Mouse (Mus musculus): ENCODE data around the gene Itpripl1. TPM values are rescaled to one million over a fixed set of nuclear protein-coding genes. Genes with fewer than 3 reads are reported as not detected.
A peak's percentile ranks its signal among the peaks of the same experiment; 100 is the strongest.
"Not testable (repeated sequence)": the region's sequence is repeated elsewhere in the genome, so short reads cannot be mapped to it uniquely, and the experiment has no call there.

The Itpripl1 gene
- polyA plus RNA-seq (2014; fragmentation: Nextera tagmentation; extraction: Ambion mirVana): 12.7 and 16.8 TPM in 2 replicates

- no peaks in the 10 kb centered on the region for H3K9me3 ChIP-seq (ENCODE audit: control insufficient read depth, low read length)
- H3K9ac ChIP-seq (ENCODE audit: low read depth, low read length): peak within 1 kb of the TSS; percentile 62
- H3K4me1 ChIP-seq (replicated peaks; ENCODE audit: control insufficient read depth, insufficient read depth, low read length): no peaks in the 10 kb centered on the region
- H3K36me3 ChIP-seq (ENCODE audit: control insufficient read depth, insufficient read depth, low read length): no peaks in the 10 kb centered on the region
- no peak within 1 kb of the TSS for H3K27ac ChIP-seq (ENCODE audit: low read depth, low read length)
- H3K4me2 ChIP-seq (replicated peaks; ENCODE audit: low read depth, low read length): peak within 1 kb of the TSS; percentile 62
- H3K4me3 ChIP-seq (ENCODE audit: low read depth, low read length): peak within 1 kb of the TSS; percentile 48
- peak; percentile 68 for DNase-seq (ENCODE audit: low spot score)
- peak; percentile 85 for ATAC-seq (ENCODE audit: low FRiP score)
- WGBS: 3% methylated on average over 31 of the region's 31 CpGs
- no peaks in the 10 kb centered on the region for H3K27me3 ChIP-seq (ENCODE audit: control insufficient read depth, insufficient read depth, low read length)
These were observed at the start of gene Itpripl1 for GRCm38 (mm10) chr2:127143158-127144063. Itpripl1 (minus strand) TSS chr2:127143442.

GRCm38 (mm10) chr2:127189574-127189973 lies 46.3 kb upstream of the Itpripl1 start:
- Histone ChIP-seq H3K4me3 (ENCODE audit: low read depth, low read length) (no peak overlapping the region), H3K27me3 (ENCODE audit: control insufficient read depth, insufficient read depth, low read length) (no peaks in the 10 kb centered on the region), H3K36me3 (ENCODE audit: control insufficient read depth, insufficient read depth, low read length) (no peaks in the 10 kb centered on the region), H3K4me1 (replicated peaks; ENCODE audit: control insufficient read depth, insufficient read depth, low read length) (no peaks in the 10 kb centered on the region), H3K9ac (ENCODE audit: low read depth, low read length) (no peak overlapping the region), H3K9me3 (ENCODE audit: control insufficient read depth, low read length) (no peaks in the 10 kb centered on the region), H3K4me2 (replicated peaks; ENCODE audit: low read depth, low read length) (no peak overlapping the region), H3K27ac (ENCODE audit: low read depth, low read length) (no peak overlapping the region)
- DNase-seq (ENCODE audit: low spot score) (no peak), ATAC-seq (ENCODE audit: low FRiP score) (no peak)

DNA sequence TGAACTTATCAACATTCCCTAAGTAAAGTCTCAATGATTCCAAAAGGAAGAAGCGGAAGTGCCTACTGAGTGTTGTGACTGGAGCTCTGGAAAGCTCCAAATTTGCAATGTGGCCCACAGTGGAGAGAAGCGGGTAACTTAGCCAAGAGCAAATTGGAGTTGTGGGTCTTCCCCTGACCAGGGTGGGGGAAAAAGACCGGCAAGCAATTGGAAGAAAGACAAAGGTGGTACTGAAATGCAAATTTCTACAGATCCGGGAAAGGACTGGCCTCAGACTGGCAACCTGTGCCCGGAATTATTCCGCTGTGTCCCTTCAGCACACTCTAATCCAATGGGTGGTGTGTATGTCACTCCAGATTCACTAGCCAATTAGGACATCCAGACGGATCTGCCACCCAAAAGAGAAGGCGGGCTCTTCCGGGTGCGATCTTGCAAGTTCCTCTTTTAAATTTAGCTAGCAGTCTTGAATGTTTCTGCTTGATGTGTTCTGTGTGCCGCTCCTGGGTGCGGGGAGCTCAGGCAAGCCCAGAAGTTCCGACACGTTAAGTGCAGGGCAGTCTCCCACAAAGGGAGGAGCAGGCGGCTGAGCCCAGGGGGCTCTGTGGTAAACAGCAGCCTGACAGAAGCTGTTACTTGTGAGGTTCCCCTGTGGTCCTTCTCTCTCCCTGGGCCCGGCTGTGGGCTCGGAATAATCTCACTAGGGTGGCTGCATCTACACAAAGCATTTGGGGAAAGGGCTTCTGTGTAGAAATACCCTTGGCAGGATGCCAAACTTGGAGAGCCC lies 39.5 kb upstream of the Itpripl1 start:
- ATAC-seq (ENCODE audit: low FRiP score) (peak; percentile 99), DNase-seq (ENCODE audit: low spot score) (peak; percentile 79)
- peak overlapping the region; percentile 47 for H3K4me3 ChIP-seq (ENCODE audit: low read depth, low read length)
- peak overlapping the region; percentile 82 for H3K9ac ChIP-seq (ENCODE audit: low read depth, low read length)
- no peaks in the 10 kb centered on the region for H3K4me1 ChIP-seq (replicated peaks; ENCODE audit: control insufficient read depth, insufficient read depth, low read length)
- peak overlapping the region; percentile 68 for H3K4me2 ChIP-seq (replicated peaks; ENCODE audit: low read depth, low read length)
- H3K9me3 ChIP-seq (ENCODE audit: control insufficient read depth, low read length): no peaks in the 10 kb centered on the region
- H3K36me3 ChIP-seq (ENCODE audit: control insufficient read depth, insufficient read depth, low read length): no peaks in the 10 kb centered on the region
- peak overlapping the region; percentile 60 for H3K27ac ChIP-seq (ENCODE audit: low read depth, low read length)
- H3K27me3 ChIP-seq (ENCODE audit: control insufficient read depth, insufficient read depth, low read length): no peaks in the 10 kb centered on the region
- 1% methylated on average over 16 of the region's 17 CpGs for WGBS

DNA sequence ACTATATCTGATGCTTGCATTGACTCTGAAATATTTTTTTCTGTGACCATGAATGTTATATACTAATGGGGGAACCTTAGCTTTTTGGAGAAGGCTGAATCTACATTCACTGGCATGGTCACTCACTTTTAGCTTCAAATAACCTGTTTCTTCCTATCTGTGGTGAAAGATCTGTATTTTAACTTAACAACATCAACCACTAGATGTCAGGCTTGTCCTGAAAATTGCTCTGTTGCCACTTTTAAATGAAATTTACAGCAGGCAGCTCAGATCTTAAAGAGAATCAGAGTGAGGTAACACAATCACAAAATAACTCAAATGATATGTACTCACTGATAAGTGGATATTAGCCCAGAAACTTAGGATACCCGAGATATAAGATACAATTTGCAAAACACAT lies 23.0 kb upstream of the Itpripl1 start:
- DNase-seq (ENCODE audit: low spot score): peak; percentile 59
- not testable (repeated sequence) for H3K4me3 ChIP-seq (ENCODE audit: low read depth, low read length); H3K9ac ChIP-seq (ENCODE audit: low read depth, low read length); ATAC-seq (ENCODE audit: low FRiP score); H3K36me3 ChIP-seq (ENCODE audit: control insufficient read depth, insufficient read depth, low read length); H3K27ac ChIP-seq (ENCODE audit: low read depth, low read length); H3K9me3 ChIP-seq (ENCODE audit: control insufficient read depth, low read length); H3K4me2 ChIP-seq (replicated peaks; ENCODE audit: low read depth, low read length); H3K27me3 ChIP-seq (ENCODE audit: control insufficient read depth, insufficient read depth, low read length); H3K4me1 ChIP-seq (replicated peaks; ENCODE audit: control insufficient read depth, insufficient read depth, low read length)
- WGBS: 15% methylated on average over 1 of the region's 1 CpGs

DNA sequence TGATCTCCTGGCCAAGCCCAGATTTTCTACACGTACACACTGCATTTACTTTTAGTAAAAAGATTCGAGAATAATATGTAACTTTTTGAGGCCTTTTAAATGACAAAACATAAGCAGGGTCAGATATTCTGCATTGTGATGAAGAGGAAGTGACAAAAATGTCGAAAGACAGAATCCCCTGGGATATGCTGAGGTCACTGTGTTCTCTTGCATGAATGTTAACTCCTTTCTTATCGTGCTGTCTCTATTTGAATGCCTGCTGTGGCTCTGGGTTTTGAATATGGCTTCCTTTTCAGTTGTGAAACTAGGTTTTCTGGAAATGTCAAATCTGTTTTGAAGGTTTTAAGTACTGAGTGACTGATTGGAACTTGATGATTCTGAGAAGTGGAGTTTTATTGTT lies 22.4 kb upstream of the Itpripl1 start:
- Histone ChIP-seq H3K4me3 (ENCODE audit: low read depth, low read length) (no peak overlapping the region), H3K36me3 (ENCODE audit: control insufficient read depth, insufficient read depth, low read length) (no peaks in the 10 kb centered on the region), H3K27ac (ENCODE audit: low read depth, low read length) (no peak overlapping the region), H3K27me3 (ENCODE audit: control insufficient read depth, insufficient read depth, low read length) (no peaks in the 10 kb centered on the region), H3K4me1 (replicated peaks; ENCODE audit: control insufficient read depth, insufficient read depth, low read length) (no peaks in the 10 kb centered on the region), H3K9ac (ENCODE audit: low read depth, low read length) (no peak overlapping the region), H3K4me2 (replicated peaks; ENCODE audit: low read depth, low read length) (no peak overlapping the region), H3K9me3 (ENCODE audit: control insufficient read depth, low read length) (no peaks in the 10 kb centered on the region)
- WGBS: 65% methylated on average over 4 of the region's 4 CpGs
- no peak for DNase-seq (ENCODE audit: low spot score)
- ATAC-seq (ENCODE audit: low FRiP score): no peak

GRCm38 (mm10) chr2:127145699-127146098 lies 2.5 kb upstream of the Itpripl1 start:
- Histone ChIP-seq H3K27ac (ENCODE audit: low read depth, low read length) (no peak overlapping the region), H3K9me3 (ENCODE audit: control insufficient read depth, low read length) (no peaks in the 10 kb centered on the region), H3K4me2 (replicated peaks; ENCODE audit: low read depth, low read length) (no peak overlapping the region), H3K4me3 (ENCODE audit: low read depth, low read length) (no peak overlapping the region), H3K36me3 (ENCODE audit: control insufficient read depth, insufficient read depth, low read length) (no peaks in the 10 kb centered on the region), H3K4me1 (replicated peaks; ENCODE audit: control insufficient read depth, insufficient read depth, low read length) (no peaks in the 10 kb centered on the region), H3K9ac (ENCODE audit: low read depth, low read length) (no peak overlapping the region), H3K27me3 (ENCODE audit: control insufficient read depth, insufficient read depth, low read length) (no peaks in the 10 kb centered on the region)
- WGBS: 84% methylated on average over 3 of the region's 3 CpGs
- ATAC-seq (ENCODE audit: low FRiP score) (no peak), DNase-seq (ENCODE audit: low spot score) (no peak)

DNA sequence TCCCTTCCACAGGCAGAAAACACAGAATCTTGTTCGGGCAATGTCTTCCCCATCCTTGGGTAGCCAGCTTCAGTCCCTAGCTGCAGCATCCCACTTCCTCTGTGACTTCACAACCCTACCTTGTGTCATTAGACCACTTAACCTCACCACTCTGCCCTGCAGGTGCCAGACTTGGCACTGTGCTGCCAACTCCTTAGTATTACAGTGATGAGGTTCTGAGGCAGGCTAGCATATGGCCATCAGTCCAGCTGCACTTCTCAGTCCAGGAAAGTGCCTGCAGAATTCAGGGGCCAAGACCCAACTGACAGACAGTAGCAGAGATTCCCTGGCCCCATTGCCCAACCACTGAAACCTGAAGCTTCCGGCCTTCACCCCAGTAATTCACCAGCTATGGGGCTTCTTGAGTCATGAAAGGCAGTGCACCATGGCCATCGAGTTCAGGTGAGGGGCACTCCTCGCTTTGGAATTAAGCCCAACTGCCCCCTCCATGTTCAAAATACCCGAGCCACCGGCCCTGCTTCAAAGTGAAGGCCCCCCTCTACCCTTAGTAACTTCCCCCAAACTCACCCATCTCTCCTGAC lies 575 bp downstream of the Itpripl1 start:
- H3K9ac ChIP-seq (ENCODE audit: low read depth, low read length): peak overlapping the region; percentile 62
- H3K9me3 ChIP-seq (ENCODE audit: control insufficient read depth, low read length): no peaks in the 10 kb centered on the region
- no peaks in the 10 kb centered on the region for H3K36me3 ChIP-seq (ENCODE audit: control insufficient read depth, insufficient read depth, low read length)
- peak overlapping the region; percentile 62 for H3K4me2 ChIP-seq (replicated peaks; ENCODE audit: low read depth, low read length)
- H3K27ac ChIP-seq (ENCODE audit: low read depth, low read length): no peak overlapping the region
- H3K4me3 ChIP-seq (ENCODE audit: low read depth, low read length): peak overlapping the region; percentile 48
- 15% methylated on average over 6 of the region's 6 CpGs for WGBS
- peak; percentile 14; the same call in 1 of the 2 replicates for ATAC-seq (ENCODE audit: low FRiP score)
- DNase-seq (ENCODE audit: low spot score): peak; percentile 12
- no peaks in the 10 kb centered on the region for H3K4me1 ChIP-seq (replicated peaks; ENCODE audit: control insufficient read depth, insufficient read depth, low read length)
- no peaks in the 10 kb centered on the region for H3K27me3 ChIP-seq (ENCODE audit: control insufficient read depth, insufficient read depth, low read length)

DNA sequence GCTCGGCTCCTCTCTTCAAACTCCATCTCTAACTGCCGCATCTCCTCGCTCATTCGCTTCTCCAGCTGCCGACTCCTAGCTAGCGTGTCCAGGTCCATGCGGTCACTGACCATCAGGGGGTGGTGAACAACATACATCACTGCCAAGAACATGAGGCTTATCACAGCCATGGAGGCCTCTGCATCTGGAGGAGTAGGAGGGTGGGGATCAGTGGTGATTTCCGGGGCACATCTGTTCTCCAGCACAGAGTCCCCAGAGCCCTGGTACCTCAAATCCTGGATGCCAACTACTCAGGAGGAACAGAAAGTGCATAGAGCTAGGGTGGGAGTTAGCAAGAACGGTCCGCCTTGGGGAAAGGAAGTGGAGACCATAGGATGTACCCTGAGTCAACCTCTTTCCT lies 1.2 kb downstream of the Itpripl1 start:
- Histone ChIP-seq H3K27ac (ENCODE audit: low read depth, low read length) (no peak overlapping the region), H3K4me3 (ENCODE audit: low read depth, low read length) (no peak overlapping the region), H3K9me3 (ENCODE audit: control insufficient read depth, low read length) (no peaks in the 10 kb centered on the region), H3K9ac (ENCODE audit: low read depth, low read length) (no peak overlapping the region), H3K4me2 (replicated peaks; ENCODE audit: low read depth, low read length) (peak overlapping the region; percentile 62; the same call in 1 of the 2 replicates), H3K4me1 (replicated peaks; ENCODE audit: control insufficient read depth, insufficient read depth, low read length) (no peaks in the 10 kb centered on the region), H3K36me3 (ENCODE audit: control insufficient read depth, insufficient read depth, low read length) (no peaks in the 10 kb centered on the region), H3K27me3 (ENCODE audit: control insufficient read depth, insufficient read depth, low read length) (no peaks in the 10 kb centered on the region)
- ATAC-seq (ENCODE audit: low FRiP score) (no peak), DNase-seq (ENCODE audit: low spot score) (no peak)
- 87% methylated on average over 10 of the region's 10 CpGs for WGBS
